Mouse (Mus musculus): ENCODE data around the gene Nlk.

GRCm38 (mm10) chr11:78735168-78735567, 38.0 kb upstream of the Nlk start:
- no peak for TF ChIP-seq CTCF (IDR thresholded peaks at IDR 0.05; ENCODE audit: low read depth)
- no peak for TF ChIP-seq EP300 (IDR thresholded peaks at IDR 0.05; ENCODE audit: low read depth)

Data from heart, postnatal 0 days (tissue).